Mouse (Mus musculus): ENCODE measurements around the gene Aldh18a1. TPM values are rescaled to one million over a fixed set of nuclear protein-coding genes. Genes with fewer than 3 reads are reported as not detected.
"Not testable (repeated sequence)": the region's sequence is repeated elsewhere in the genome, so short reads cannot be mapped to it uniquely, and the experiment has no call there.

Gene Aldh18a1
- polyA plus RNA-seq, 1 experiment from 2014 or later = 41.3 TPM

DNA sequence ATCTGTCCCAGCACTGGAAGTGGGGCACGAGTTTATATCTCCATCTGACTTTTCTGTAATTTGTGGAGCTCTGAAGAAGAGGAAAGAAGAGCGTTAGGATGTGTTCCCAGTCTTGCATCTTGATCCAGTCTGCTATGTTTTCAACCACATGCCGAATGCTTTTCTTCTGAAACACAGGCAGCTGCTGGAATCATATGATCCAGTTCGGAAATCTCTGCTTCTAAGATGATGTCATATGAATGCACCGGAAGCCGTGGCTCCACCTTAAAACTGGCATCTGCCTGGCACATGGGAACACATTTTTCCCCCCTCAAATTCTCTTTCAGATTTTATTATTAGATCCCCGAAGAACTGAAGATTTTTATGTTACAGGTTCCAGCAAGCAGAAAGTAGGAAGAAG is 26.5 kb upstream of the Aldh18a1 start:
- WGBS = 61% methylated on average over 7 of the region's 7 CpGs
- Histone ChIP-seq H3K9ac (no peak overlapping the region), H3K4me1 (replicated peaks) (peaks cover 11% of the 10 kb centered on the region)

DNA sequence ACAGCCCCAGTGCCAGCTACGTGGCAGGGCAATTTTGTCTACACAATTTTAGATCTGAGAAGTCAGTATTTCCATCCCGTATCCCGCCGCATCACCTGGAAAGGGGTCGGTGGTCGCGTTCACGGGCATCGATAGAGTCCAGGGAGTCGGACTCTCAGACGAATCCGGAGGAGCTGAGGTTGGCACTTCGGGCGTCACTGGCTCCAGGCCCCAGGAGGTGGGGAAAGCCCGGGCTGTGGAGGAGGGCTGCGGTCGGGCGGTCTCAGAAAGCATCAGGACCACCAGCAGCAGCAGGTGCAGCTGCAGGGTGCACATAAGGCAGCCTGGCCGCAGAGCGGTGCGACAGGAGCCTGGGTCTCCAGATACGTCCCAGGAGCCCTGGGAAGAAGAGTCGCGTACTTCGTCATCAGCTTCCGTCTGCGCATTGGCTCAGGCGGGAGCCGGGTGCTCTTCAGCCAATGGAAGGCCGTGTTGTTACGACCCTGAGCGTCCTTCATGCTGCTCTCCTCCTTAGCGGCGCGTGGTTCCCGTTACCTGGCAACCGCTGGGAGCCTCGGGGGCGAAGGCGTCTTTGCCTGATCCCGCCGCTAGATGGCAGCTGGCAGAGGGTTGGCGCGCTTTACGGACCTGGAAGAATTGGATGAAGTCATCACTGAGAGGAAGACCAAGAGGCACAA is 23.7 kb upstream of the Aldh18a1 start, which contains the start of the genes Tctn3 and Entpd1:
Tctn3 (minus strand) TSS at position 404 of the 677 bp plus-strand sequence.
Entpd1 (plus strand) TSS at position 537 of the 677 bp plus-strand sequence.
- Histone ChIP-seq H3K9me3 (replicated peaks) (no peaks in the 10 kb centered on the region), H3K27me3 (no peaks in the 10 kb centered on the region), H3K36me3 (peaks cover 26% of the 10 kb centered on the region), H3K4me3 (peak within 1 kb of the TSS; percentile 96), H3K4me1 (replicated peaks) (peaks cover 11% of the 10 kb centered on the region), H3K4me2 (peak within 1 kb of the TSS; percentile 77), H3K9ac (peak within 1 kb of the TSS; percentile 78), H3K27ac (no peak within 1 kb of the TSS)
- peak; percentile 100 for ATAC-seq (replicated peaks; ENCODE audit: insufficient number of reproducible peaks, insufficient read depth, low FRiP score, low read depth)
- under 1% methylated on average over 45 of the region's 45 CpGs for WGBS

More for the DNA sequence above, 26.5 kb upstream of the Aldh18a1 start:
- Histone ChIP-seq H3K4me2 (no peak overlapping the region), H3K4me3 (no peak overlapping the region), H3K27me3 (no peaks in the 10 kb centered on the region), H3K9me3 (replicated peaks) (no peaks in the 10 kb centered on the region), H3K27ac (no peak overlapping the region), H3K36me3 (no peaks in the 10 kb centered on the region)
- no peak for ATAC-seq (replicated peaks; ENCODE audit: insufficient number of reproducible peaks, insufficient read depth, low FRiP score, low read depth)

DNA sequence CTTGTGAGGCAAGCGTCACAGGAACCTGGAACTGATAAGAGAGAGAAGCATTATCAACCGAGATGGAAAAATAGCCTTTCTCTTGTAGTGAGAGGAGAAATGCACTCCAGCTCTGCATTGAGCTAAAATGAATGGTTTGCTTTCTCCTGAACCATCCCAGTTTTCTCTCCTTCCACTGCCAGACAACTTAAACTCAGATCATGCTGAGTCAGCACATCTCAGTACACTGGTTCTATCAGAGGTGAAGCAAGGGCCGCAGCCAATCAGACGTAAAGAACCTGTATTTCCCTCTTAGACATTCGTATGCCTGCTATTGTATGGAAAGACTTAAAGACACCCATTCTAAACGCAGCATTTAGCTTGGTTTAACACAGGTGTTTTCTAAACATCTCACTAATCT is 19.4 kb upstream of the Aldh18a1 start:
- no peak for ATAC-seq (replicated peaks; ENCODE audit: insufficient number of reproducible peaks, insufficient read depth, low FRiP score, low read depth)
- Histone ChIP-seq H3K9me3 (replicated peaks) (no peaks in the 10 kb centered on the region), H3K4me2 (no peak overlapping the region), H3K9ac (no peak overlapping the region), H3K4me3 (no peak overlapping the region), H3K36me3 (peaks cover 52% of the 10 kb centered on the region), H3K27me3 (no peaks in the 10 kb centered on the region), H3K4me1 (replicated peaks) (peaks cover 11% of the 10 kb centered on the region), H3K27ac (no peak overlapping the region)
- WGBS = 67% methylated on average over 6 of the region's 6 CpGs

DNA sequence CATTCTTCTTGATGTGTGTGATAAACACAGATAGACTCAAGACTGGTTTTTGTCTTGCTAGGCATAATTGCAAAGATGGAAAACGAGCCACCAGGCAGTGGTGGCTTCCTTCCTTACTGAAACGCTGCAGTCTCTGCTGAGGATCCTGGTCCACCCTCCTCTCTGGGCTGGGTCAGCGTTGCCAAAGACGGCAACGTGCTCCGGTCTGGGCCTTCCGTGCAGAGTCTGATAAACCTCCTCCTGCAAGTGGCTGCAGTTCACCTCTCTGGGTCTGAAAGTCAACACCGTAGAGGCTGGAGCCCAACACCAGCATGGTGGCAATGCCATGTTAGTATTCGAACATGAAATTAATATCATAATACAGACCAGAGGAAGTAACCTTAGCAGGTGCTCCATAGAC is 16.9 kb upstream of the Aldh18a1 start:
- Histone ChIP-seq H3K4me2 (no peak overlapping the region), H3K27ac (no peak overlapping the region), H3K4me1 (replicated peaks) (no peaks in the 10 kb centered on the region), H3K4me3 (no peak overlapping the region), H3K27me3 (no peaks in the 10 kb centered on the region), H3K36me3 (peaks cover 52% of the 10 kb centered on the region), H3K9me3 (replicated peaks) (no peaks in the 10 kb centered on the region), H3K9ac (no peak overlapping the region)
- no peak for ATAC-seq (replicated peaks; ENCODE audit: insufficient number of reproducible peaks, insufficient read depth, low FRiP score, low read depth)
- WGBS = 87% methylated on average over 9 of the region's 9 CpGs

DNA sequence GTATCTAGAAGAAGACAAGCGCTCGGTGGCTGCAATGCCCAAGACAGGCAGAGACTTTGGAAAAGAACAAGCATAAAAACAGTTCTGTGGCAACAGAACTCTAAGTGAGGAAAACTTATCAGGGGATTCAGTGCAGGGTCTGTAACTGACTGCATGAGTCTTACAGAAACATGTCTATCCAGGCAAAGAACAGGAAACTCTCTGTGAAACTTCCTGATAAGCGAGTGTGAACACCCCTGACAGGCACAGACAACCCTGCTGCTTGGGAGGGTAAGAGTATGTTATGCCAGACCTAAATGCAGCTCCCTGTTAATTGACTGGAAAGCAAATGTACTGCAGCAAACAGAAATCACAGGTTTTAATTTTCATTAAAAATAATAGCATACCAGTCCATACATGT is 13.6 kb upstream of the Aldh18a1 start:
- Histone ChIP-seq H3K9ac (no peak overlapping the region), H3K4me1 (replicated peaks) (no peaks in the 10 kb centered on the region), H3K27ac (no peak overlapping the region), H3K4me2 (no peak overlapping the region), H3K36me3 (peaks cover 26% of the 10 kb centered on the region; the same call in 1 of the 2 replicates), H3K9me3 (replicated peaks) (no peaks in the 10 kb centered on the region), H3K4me3 (no peak overlapping the region), H3K27me3 (no peaks in the 10 kb centered on the region)
- WGBS = 81% methylated on average over 3 of the region's 3 CpGs
- no peak for ATAC-seq (replicated peaks; ENCODE audit: insufficient number of reproducible peaks, insufficient read depth, low FRiP score, low read depth)

DNA sequence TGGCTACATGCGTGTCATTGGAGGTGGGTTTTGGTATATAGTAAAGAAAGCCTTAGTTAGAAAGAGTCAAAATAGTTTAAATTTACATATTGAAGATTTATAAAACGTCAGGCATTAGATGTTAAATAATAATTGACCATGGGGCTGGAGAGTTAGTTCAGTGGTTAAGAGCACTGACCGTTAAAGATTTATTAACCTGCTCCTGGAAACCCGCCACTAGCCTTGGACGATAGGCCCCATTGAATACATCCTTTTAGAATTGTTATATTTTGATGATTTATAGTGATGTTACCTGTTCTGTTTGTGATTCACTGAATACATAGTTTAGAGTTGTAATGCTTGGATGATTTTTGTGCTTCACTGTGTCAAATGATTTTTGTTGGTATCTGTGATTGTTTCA is 12.6 kb upstream of the Aldh18a1 start:
- H3K4me2 ChIP-seq; H3K27ac ChIP-seq; H3K27me3 ChIP-seq; H3K4me3 ChIP-seq; H3K9me3 ChIP-seq (replicated peaks); ATAC-seq (replicated peaks; ENCODE audit: insufficient number of reproducible peaks, insufficient read depth, low FRiP score, low read depth); H3K9ac ChIP-seq; H3K4me1 ChIP-seq (replicated peaks): not testable (repeated sequence)
- peaks cover 22% of the 10 kb centered on the region; the same call in 1 of the 2 replicates for H3K36me3 ChIP-seq
- 90% methylated on average over 5 of the region's 5 CpGs for WGBS

DNA sequence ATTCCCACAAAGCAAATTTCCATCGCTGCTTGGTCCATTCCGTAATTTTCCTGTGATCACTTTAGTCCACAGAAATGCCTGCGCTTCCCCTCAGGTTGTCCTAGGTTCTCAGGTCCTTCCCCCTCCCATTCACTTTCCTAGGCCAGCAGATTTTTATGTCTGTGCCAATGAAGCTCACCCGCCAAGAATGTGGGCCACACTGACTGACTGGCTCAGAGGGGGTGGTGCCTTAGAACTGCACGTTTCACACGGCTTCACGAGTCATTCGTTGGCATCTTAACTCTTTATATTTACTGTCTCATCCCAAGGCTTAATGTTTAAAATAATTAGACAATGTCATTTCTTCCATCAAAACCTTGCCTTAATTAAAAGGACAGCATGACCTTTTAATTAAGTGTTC is 7.6 kb upstream of the Aldh18a1 start:
- H3K4me3 ChIP-seq = no peak overlapping the region
- no peak for ATAC-seq (replicated peaks; ENCODE audit: insufficient number of reproducible peaks, insufficient read depth, low FRiP score, low read depth)
- no peak overlapping the region for H3K9ac ChIP-seq
- H3K27me3 ChIP-seq = no peaks in the 10 kb centered on the region
- H3K27ac ChIP-seq = 0 out of 2 replicates have a peak overlapping the region, but pooled peaks have one; percentile 33
- 75% methylated on average over 8 of the region's 8 CpGs for WGBS
- H3K9me3 ChIP-seq (replicated peaks) = no peaks in the 10 kb centered on the region
- no peak overlapping the region for H3K4me2 ChIP-seq
- H3K4me1 ChIP-seq (replicated peaks) = no peaks in the 10 kb centered on the region
- 0 out of 2 replicates have a peak, but pooled peaks cover 5% of the 10 kb centered on the region for H3K36me3 ChIP-seq

DNA sequence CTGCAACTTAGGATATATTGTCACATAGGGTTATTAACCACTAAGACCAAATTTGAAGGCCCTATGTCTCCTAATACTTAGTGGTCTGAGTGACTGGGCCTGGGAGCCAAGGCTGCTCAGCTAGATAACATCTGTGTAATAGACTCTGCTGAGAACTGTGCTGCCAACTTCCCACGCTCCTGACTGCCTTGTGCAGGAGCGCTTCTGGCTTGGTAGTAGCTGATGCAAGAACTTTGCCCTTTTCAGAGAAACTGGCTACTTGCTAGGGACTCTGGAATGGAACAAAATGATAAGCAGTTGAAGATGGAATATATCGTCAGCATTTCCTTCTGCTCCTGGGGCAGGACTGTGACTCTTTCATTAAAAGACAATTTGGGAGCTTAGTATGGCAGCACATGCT is 7.0 kb upstream of the Aldh18a1 start:
- Histone ChIP-seq H3K4me3 (no peak overlapping the region), H3K4me2 (no peak overlapping the region), H3K4me1 (replicated peaks) (no peaks in the 10 kb centered on the region), H3K9me3 (replicated peaks) (no peaks in the 10 kb centered on the region), H3K9ac (no peak overlapping the region), H3K36me3 (0 out of 2 replicates have a peak, but pooled peaks cover 5% of the 10 kb centered on the region), H3K27ac (no peak overlapping the region), H3K27me3 (no peaks in the 10 kb centered on the region)
- WGBS = 70% methylated on average over 3 of the region's 3 CpGs
- ATAC-seq (replicated peaks; ENCODE audit: insufficient number of reproducible peaks, insufficient read depth, low FRiP score, low read depth) = no peak

DNA sequence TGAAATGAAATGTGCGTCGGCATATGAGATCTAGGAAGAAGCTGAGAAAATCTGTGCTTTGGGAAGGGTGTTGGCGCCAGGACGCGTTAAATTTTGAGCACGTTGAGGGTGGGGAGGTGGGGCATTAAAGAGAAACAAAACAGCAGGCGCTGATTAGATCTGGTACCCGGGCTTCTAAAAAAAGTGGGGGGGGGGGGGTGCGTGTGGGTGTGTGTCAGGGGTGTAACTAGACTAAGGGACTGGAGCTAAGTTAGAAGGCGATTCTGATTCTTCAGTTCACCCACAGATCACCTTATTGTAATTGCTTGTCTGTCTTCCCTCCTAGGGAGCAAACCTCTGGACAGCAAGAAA is 1.2 kb upstream of the Aldh18a1 start:
- H3K27ac ChIP-seq = peak overlapping the region; percentile 81
- WGBS = under 1% methylated on average over 10 of the region's 10 CpGs
- peaks cover 17% of the 10 kb centered on the region for H3K4me1 ChIP-seq (replicated peaks)
- H3K4me3 ChIP-seq = peak overlapping the region; percentile 89
- no peaks in the 10 kb centered on the region for H3K9me3 ChIP-seq (replicated peaks)
- no peaks in the 10 kb centered on the region for H3K36me3 ChIP-seq
- H3K27me3 ChIP-seq = no peaks in the 10 kb centered on the region
- ATAC-seq (replicated peaks; ENCODE audit: insufficient number of reproducible peaks, insufficient read depth, low FRiP score, low read depth) = no peak
- H3K9ac ChIP-seq = peak overlapping the region; percentile 50
- H3K4me2 ChIP-seq = peak overlapping the region; percentile 89

DNA sequence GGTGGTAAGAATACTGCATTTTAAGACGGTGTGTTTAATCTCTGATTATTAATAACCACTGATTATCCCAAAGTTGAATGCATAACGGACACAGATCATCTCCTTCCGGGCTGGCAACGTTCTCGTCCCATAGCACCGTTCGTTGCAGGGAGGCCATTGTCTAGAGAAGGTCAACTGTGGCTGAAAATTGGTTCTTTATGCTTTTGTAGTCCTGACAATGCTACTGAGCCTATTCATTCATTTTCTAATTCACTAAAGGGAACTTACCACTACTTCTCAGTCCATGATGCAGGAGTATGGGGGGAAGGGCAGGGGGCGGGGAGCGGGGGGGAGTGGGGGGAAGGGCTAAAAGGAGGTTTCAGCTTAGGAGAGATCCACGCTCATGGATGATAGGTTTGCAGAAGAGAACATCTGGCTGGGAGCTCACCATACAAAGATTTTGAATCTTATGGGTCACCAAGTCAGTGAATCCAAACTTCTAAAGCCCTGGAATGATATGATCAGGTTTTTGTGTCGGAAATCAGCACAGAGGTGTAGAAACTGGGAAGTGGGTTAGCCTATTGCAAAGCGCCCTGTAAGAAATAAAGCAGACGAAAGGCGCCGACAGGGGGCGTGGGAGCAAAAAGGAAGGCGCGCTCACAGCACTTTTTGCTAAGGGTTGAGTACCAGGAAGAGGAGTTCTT is 725 bp upstream of the Aldh18a1 start:
- H3K4me3 ChIP-seq = peak overlapping the region; percentile 89
- WGBS = under 1% methylated on average over 18 of the region's 18 CpGs

DNA sequence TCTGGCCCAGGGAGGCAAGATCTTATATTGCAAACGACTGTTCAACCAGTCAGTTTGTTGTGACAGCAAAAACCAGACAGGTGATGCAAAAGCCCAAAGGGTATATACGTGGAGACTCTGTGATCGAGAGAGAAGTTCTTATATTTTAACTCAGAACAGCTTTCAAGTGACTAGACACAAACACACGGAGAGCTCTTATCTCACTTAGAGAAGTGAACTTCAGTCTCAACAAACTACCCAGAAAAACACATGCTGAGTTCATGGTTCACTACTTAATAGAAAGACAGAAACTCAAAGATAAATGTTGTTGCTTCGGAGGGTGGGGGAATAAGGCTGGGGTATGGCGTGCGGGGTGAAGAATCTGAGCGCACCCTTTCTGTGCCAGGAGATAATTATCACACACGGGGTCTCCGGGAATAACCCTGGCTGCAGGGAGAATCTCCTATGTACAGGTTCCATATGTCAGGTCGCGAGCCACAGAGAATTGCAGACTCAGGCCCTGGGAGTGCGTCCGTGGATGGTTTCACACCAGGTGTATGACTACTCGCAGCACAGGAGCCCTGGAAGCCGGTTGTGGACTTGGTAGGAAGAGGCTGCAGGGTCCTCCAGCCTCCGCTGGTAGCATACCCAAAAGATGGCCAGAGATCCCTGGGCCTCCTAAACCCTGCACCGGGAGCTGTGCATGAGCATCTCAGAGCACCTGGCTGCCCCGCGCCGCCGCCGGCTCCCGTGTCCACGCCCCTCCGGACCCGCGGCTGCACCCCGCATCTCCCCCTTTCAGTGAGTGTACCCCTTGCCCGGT is 571 bp downstream of the Aldh18a1 start:
- Histone ChIP-seq H3K36me3 (no peaks in the 10 kb centered on the region), H3K4me2 (peak overlapping the region; percentile 89), H3K9me3 (replicated peaks) (no peaks in the 10 kb centered on the region), H3K27ac (peak overlapping the region; percentile 27; the same call in 1 of the 2 replicates), H3K9ac (peak overlapping the region; percentile 77), H3K4me1 (replicated peaks) (peaks cover 17% of the 10 kb centered on the region), H3K4me3 (peak overlapping the region; percentile 89), H3K27me3 (no peaks in the 10 kb centered on the region)
- WGBS = 4% methylated on average over 30 of the region's 30 CpGs
- no peak; the same call in 1 of the 2 replicates for ATAC-seq (replicated peaks; ENCODE audit: insufficient number of reproducible peaks, insufficient read depth, low FRiP score, low read depth)

More for the DNA sequence above, 725 bp upstream of the Aldh18a1 start:
- peak; percentile 44; the same call in 1 of the 2 replicates for ATAC-seq (replicated peaks; ENCODE audit: insufficient number of reproducible peaks, insufficient read depth, low FRiP score, low read depth)
- H3K27ac ChIP-seq = peak overlapping the region; percentile 81
- no peaks in the 10 kb centered on the region for H3K36me3 ChIP-seq
- H3K4me2 ChIP-seq = peak overlapping the region; percentile 89
- no peaks in the 10 kb centered on the region for H3K9me3 ChIP-seq (replicated peaks)
- peaks cover 17% of the 10 kb centered on the region for H3K4me1 ChIP-seq (replicated peaks)
- peak overlapping the region; percentile 50 for H3K9ac ChIP-seq
- no peaks in the 10 kb centered on the region for H3K27me3 ChIP-seq
